Mouse (Mus musculus) hindbrain, embryonic 15.5 days (tissue): Measurements from ENCODE around the gene Med12l. TPM values are rescaled to one million over a fixed set of nuclear protein-coding genes. Genes with fewer than 3 reads are reported as not detected.

ENCODE experiments used
- ATAC-seq: fragments of 200-750 bp; cut with Nextera tagmentation; 2 replicates; pipeline ENCODE4 v1.8.0; 2017; ENCODE audit warnings: low read depth, moderate number of reproducible peaks, moderate TSS enrichment; ENCODE audit not compliant: low FRiP score
- H3K27ac ChIP-seq: fragments of 300-500 bp; sonication (generic); replicated peaks from 2 replicates; pipeline ENCODE4 v1.5.1; 2015; ENCODE audit warnings: mild to moderate bottlenecking, inconsistent platforms
- H3K27me3 ChIP-seq: fragments of 300-500 bp; sonication (generic); 2 replicates; pipeline ENCODE4 v1.6.1; 2015; ENCODE audit warnings: control low read depth, inconsistent platforms
- H3K36me3 ChIP-seq: fragments of 300-500 bp; sonication (generic); 2 replicates; pipeline ENCODE4 v1.6.1; 2015; ENCODE audit warnings: control low read depth, inconsistent platforms
- H3K4me1 ChIP-seq: fragments of 300-500 bp; sonication (generic); replicated peaks from 2 replicates; pipeline ENCODE4 v1.6.1; 2015; ENCODE audit warnings: control low read depth, inconsistent platforms
- H3K4me2 ChIP-seq: fragments of 300-500 bp; sonication (generic); 2 replicates; pipeline ENCODE4 v1.6.1; 2015; ENCODE audit warnings: moderate library complexity, mild to moderate bottlenecking, inconsistent platforms
- H3K4me3 ChIP-seq: fragments of 300-500 bp; sonication (generic); 2 replicates; pipeline ENCODE4 v1.5.1; 2015; ENCODE audit warnings: mild to moderate bottlenecking, inconsistent platforms
- H3K9ac ChIP-seq: fragments of 300-500 bp; sonication (generic); 2 replicates; pipeline ENCODE4 v1.6.1; 2015; ENCODE audit warnings: inconsistent platforms
- H3K9me3 ChIP-seq: fragments of 300-500 bp; sonication (generic); 2 replicates; pipeline ENCODE4 v1.6.1; 2016; ENCODE audit warnings: control low read depth, inconsistent platforms
- WGBS: fragments of 180-500 bp; shearing (Covaris S2); methylation state at CpG from one replicate; pipeline ENCODE4 v1.1.7; 2015; 5-methylcytosine and 5-hydroxymethylcytosine counted together
- polyA plus RNA-seq: library from polyadenylated mRNA; unstranded; fragments of >200 nt; fragmentation: Nextera tagmentation; extraction: Ambion mirVana; gene quantifications from 2 replicates; pipeline ENCODE4 v1.2.1, GENCODE M21; 2015

Med12l gene
- polyA plus RNA-seq, 1 experiment from 2014 or later, result 4.2 TPM

DNA sequence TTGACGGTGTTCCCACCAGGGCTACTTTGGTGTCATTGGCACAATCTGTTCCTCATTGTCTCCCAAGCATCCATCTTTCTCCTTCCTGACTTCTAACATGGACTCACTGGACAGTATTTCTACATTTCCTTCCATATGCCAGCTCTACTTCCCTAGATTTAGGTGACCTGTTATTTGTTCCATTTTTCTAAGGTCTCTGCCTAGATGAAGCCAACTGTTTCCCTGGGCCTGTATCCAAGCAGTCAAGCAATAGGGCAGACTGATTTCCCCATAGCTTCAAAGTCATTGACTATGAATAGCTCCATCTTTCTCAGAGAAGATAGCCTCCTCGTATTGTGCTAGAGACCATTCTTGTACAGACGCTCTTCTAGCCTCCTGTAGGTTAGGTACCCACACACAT is 12.0 kb upstream of the Med12l start:
- no peak for ATAC-seq
- Histone ChIP-seq H3K4me3 (no peak overlapping the region), H3K4me2 (no peak overlapping the region), H3K27ac (no peak overlapping the region), H3K27me3 (no peaks in the 10 kb centered on the region), H3K36me3 (no peaks in the 10 kb centered on the region), H3K9me3 (no peaks in the 10 kb centered on the region), H3K9ac (no peak overlapping the region), H3K4me1 (0 out of 2 replicates have a peak, but pooled peaks cover 2% of the 10 kb centered on the region)
- 87% methylated on average over 3 of the region's 3 CpGs for WGBS

DNA sequence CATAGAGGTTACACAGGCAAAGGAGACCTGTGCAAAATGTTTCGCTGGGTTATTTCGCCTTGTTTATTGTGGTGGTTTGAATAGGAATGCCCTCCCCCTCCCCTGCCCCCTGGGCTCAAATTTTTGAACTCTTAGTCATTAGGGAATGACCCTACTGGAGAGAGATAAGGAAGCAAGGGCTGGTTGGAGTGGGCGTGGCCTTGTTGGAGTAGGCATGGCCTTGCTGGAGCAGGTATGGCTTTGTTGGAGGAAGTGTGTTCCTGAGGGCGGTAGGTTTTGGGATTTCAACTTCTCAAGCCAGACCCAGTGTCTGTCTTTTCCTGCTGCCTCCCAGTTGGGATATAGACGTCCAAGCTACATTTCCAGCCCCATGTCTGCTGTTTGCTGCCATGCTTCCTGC is 1.9 kb upstream of the Med12l start:
- H3K4me2 ChIP-seq, result no peak overlapping the region
- H3K27me3 ChIP-seq, result no peaks in the 10 kb centered on the region
- H3K9me3 ChIP-seq, result no peaks in the 10 kb centered on the region
- ATAC-seq, result no peak
- H3K27ac ChIP-seq, result no peak overlapping the region
- H3K9ac ChIP-seq, result no peak overlapping the region
- no peak overlapping the region for H3K4me3 ChIP-seq
- WGBS, result 77% methylated on average over 5 of the region's 5 CpGs
- no peaks in the 10 kb centered on the region for H3K36me3 ChIP-seq
- peaks cover 22% of the 10 kb centered on the region for H3K4me1 ChIP-seq

DNA sequence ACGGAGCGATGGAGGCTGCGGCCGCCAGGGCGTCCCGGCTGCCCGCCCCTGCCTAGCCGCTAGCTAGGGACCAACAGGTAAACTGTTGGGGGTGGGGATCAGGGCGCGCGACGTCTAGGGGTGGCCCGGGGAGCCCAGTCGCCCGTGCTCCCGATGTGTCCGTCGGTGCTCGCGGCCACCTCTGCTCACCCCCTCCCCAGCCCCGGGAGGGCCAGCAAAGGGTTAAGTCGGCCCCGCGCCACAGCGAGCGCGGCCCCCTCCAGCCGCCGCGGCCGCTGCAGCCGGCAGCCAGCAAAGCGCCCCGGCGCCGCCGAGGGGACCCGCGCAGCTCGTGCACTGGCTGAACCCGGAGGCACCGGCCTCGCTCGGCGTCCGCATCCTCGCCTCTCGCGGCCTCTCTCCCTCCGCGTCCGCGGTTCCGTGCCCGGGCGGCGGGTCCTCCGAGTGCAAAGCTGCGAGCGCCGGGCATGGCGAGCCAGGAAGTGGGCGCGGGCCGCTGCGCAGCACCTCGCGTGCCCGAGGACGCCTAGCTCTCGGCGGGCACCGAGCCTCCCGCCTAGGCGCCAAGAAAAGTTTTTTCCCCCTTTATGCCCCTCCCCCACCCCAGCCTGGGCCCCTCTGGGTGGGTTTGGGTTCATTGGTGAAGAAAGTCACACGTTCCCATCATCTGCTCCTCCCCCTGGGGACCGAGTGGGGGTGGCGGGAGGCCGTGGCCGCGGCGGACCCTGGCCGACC is 538 bp downstream of the Med12l start:
- Histone ChIP-seq H3K36me3 (no peaks in the 10 kb centered on the region), H3K27me3 (no peaks in the 10 kb centered on the region), H3K4me3 (peak overlapping the region; percentile 67), H3K4me2 (peak overlapping the region; percentile 83), H3K9me3 (no peaks in the 10 kb centered on the region), H3K4me1 (peaks cover 22% of the 10 kb centered on the region), H3K27ac (peak overlapping the region; percentile 92), H3K9ac (peak overlapping the region; percentile 88)
- peak; percentile 75 for ATAC-seq
- WGBS, result under 1% methylated on average over 68 of the region's 83 CpGs

DNA sequence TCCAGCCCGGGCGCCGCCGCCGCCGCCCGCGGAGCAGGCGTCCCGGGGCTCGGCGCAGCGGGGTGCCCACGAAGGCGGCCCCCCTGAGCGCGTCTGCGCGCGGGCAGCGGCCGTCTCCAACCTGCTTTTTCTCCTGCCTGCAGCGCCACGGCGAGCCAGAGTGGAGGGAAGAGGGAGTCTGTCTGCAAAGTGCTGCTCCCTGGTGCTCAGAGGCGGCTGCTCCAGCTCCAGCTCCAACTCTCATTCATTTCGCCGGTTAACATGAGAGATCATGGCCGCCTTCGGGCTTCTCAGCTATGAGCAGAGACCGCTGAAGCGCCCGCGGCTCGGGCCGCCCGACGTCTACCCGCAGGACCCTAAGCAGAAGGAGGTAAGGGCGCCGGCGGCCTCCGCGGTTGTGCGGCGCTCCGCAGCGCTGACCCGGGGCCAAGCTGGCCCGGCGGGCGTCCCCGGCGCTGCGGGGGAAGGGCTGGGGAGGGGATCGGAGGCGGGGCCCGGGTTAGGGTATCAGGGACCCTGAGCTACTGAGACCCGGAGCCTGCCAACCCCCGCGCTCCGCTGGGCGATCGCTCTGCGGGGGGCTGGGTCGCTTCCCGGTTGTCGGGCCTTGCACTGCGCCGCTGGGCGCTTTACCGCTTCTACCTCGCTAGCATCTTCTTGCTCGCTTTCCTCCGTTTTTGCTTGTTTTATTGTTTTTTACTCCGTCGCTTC is 1.3 kb downstream of the Med12l start:
- H3K36me3 ChIP-seq, result no peaks in the 10 kb centered on the region
- H3K4me1 ChIP-seq, result peaks cover 22% of the 10 kb centered on the region
- no peaks in the 10 kb centered on the region for H3K27me3 ChIP-seq
- H3K9ac ChIP-seq, result peak overlapping the region; percentile 88
- peak overlapping the region; percentile 67 for H3K4me3 ChIP-seq
- ATAC-seq, result peak; percentile 89
- peak overlapping the region; percentile 83 for H3K4me2 ChIP-seq
- H3K27ac ChIP-seq, result peak overlapping the region; percentile 92
- no peaks in the 10 kb centered on the region for H3K9me3 ChIP-seq
- 1% methylated on average over 68 of the region's 77 CpGs for WGBS

DNA sequence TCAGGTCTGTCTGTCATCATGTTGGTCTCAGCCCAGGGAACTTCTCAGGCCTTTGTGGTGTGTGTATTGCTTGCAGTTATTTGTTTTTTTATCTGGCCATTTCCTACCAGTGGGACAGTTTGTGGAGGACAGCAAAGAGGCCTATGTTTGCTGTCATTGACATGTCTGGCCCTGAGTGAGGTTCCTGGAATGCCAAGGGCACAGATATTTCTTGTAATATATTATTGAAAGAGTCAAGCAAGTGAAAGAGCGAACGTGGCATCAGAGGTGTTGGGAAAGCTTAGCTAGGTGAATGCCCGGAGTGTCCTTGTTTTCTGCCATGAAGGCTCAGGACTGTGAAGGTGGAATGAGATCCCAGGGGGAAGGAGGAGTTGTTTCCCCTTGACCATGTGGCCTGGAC is 4.7 kb downstream of the Med12l start:
- no peak overlapping the region for H3K27ac ChIP-seq
- H3K27me3 ChIP-seq, result no peaks in the 10 kb centered on the region
- H3K9ac ChIP-seq, result no peak overlapping the region
- H3K9me3 ChIP-seq, result no peaks in the 10 kb centered on the region
- no peak for ATAC-seq
- H3K36me3 ChIP-seq, result no peaks in the 10 kb centered on the region
- no peak overlapping the region for H3K4me2 ChIP-seq
- H3K4me1 ChIP-seq, result peaks cover 14% of the 10 kb centered on the region
- H3K4me3 ChIP-seq, result no peak overlapping the region
- 94% methylated on average over 3 of the region's 3 CpGs for WGBS

DNA sequence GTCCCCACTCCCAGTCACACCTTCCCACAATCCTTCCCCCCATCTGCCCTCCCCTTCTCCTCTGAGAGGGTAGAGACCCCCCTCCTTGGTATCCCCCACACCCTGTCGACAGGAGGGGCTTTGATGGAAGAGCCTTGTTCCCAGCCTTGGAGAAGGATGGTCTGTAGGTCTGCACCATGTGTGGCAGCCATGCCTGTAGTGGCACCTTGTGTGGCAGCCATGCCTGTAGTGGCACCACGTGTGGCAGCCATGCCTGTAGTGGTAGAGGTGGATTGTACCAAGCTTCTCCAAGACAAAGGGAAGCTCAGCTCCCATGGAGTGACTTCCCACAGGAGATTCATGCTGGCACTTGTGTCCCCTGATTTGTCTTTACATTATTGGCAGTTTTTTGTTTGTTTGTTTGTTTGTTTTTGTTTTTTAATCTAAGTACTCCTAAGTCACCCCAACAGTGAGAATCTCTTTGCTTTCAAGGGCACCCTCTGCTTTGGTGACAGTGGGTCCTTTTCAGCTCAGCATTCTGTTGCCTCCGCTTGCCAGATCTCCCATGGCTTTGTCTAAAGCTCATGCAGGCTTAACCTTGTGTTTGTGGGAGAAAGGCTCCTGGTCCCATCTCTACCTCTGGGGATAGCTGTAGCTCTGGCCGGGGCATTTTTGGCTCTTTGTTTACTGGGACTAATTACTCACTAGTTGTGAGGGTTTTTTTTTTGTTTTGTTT is 10.2 kb downstream of the Med12l start:
- WGBS, result 65% methylated on average over 4 of the region's 4 CpGs
- no peak overlapping the region for H3K4me2 ChIP-seq
- H3K4me3 ChIP-seq, result no peak overlapping the region
- H3K27ac ChIP-seq, result no peak overlapping the region
- 0 out of 2 replicates have a peak, but pooled peaks cover 5% of the 10 kb centered on the region for H3K4me1 ChIP-seq
- H3K9me3 ChIP-seq, result no peaks in the 10 kb centered on the region
- H3K27me3 ChIP-seq, result no peaks in the 10 kb centered on the region
- no peak for ATAC-seq
- no peaks in the 10 kb centered on the region for H3K36me3 ChIP-seq
- no peak overlapping the region for H3K9ac ChIP-seq

DNA sequence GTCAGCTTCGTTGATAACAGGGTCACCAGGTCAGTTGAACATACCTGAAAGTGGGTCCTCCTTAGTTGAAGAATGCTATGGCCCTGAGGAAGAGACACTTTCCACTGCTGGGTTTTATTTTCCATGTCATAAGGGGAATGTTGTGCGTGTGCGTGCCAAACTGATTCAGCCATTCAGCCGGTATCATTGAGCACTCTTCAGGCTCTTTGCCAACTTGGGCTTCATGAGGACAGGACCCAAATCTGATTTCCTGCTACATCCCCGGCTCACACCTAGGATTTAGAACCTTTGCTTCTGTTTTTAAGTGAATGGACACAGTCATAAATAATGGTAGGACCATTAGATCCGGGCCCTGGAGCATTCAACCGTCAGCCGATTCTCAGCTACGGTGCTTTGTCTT is 10.9 kb downstream of the Med12l start:
- WGBS, result 80% methylated on average over 9 of the region's 9 CpGs
- Histone ChIP-seq H3K27ac (no peak overlapping the region), H3K4me1 (0 out of 2 replicates have a peak, but pooled peaks cover 10% of the 10 kb centered on the region), H3K9ac (no peak overlapping the region), H3K4me2 (no peak overlapping the region), H3K4me3 (no peak overlapping the region), H3K27me3 (no peaks in the 10 kb centered on the region), H3K9me3 (no peaks in the 10 kb centered on the region), H3K36me3 (no peaks in the 10 kb centered on the region)
- no peak for ATAC-seq

DNA sequence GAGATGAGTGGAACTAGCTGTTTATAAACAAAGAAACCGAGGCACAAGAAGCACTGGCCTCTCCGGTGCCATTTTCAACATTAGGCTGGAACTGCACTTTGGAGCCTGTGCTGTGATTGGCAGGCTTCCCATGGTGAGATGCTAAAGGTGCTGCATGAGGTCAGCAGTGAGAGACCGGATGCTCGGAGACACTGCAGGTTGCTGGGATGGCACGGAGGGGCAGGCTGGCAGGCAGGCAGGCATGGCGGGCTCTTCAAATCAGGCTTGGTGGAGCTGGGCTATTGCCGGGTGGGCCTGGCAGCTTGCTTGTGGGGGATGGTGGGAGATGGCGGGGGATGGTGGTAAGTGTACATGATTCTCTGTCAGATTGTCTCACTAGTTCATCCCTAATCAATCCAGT is 15.6 kb downstream of the Med12l start:
- Histone ChIP-seq H3K4me1 (0 out of 2 replicates have a peak, but pooled peaks cover 6% of the 10 kb centered on the region), H3K27ac (no peak overlapping the region), H3K9ac (no peak overlapping the region), H3K27me3 (no peaks in the 10 kb centered on the region), H3K4me3 (no peak overlapping the region), H3K4me2 (peak overlapping the region; percentile 21; the same call in 1 of the 2 replicates), H3K36me3 (no peaks in the 10 kb centered on the region), H3K9me3 (no peaks in the 10 kb centered on the region)
- ATAC-seq, result peak; percentile 49; the same call in 1 of the 2 replicates
- WGBS, result 43% methylated on average over 8 of the region's 8 CpGs

DNA sequence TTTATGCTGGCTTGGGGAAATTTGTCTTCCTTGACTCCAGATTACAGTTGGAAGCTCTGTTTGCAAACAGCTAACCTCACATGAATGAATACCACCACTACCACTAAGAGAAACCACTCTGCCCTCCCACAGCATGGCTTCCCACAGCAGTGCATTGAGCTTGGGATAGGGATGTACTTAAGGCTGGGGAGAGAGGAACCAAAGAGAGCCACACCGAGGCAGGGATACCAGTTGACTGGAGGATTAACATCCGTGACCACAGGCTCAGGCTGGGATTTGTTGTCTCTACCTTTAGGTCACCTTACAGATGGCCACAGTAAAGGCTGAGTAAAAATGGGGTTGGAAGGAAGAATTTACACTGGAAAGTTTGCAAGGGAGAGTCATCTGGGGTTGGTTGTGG is 16.6 kb downstream of the Med12l start:
- Histone ChIP-seq H3K27me3 (no peaks in the 10 kb centered on the region), H3K27ac (no peak overlapping the region), H3K36me3 (no peaks in the 10 kb centered on the region), H3K4me1 (0 out of 2 replicates have a peak, but pooled peaks cover 6% of the 10 kb centered on the region), H3K9me3 (no peaks in the 10 kb centered on the region), H3K4me2 (no peak overlapping the region), H3K9ac (no peak overlapping the region), H3K4me3 (no peak overlapping the region)
- no peak for ATAC-seq
- WGBS, result 79% methylated on average over 2 of the region's 2 CpGs

DNA sequence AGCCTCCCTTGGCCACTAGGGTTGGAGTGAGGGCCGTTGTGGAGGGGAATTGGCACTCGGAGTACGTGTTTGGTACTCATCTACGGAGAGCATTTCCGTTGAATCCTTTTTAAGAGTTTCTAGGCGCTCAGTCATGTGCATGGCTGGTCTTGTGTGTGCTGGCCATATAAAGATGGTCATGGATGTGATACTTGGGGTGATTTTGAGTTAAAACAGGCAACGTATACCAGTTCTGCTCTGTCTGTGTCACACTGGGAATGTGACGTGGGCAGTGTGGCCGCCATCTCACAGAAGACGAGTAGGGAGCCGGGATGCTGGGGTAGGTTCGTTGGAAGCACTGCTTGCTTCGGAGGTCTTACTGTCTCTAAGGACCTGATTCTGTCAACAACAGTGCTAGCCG is 17.3 kb downstream of the Med12l start:
- H3K27ac ChIP-seq, result no peak overlapping the region
- no peak overlapping the region for H3K4me2 ChIP-seq
- H3K4me1 ChIP-seq, result 0 out of 2 replicates have a peak, but pooled peaks cover 6% of the 10 kb centered on the region
- no peaks in the 10 kb centered on the region for H3K9me3 ChIP-seq
- H3K9ac ChIP-seq, result no peak overlapping the region
- H3K27me3 ChIP-seq, result no peaks in the 10 kb centered on the region
- no peak for ATAC-seq
- H3K4me3 ChIP-seq, result no peak overlapping the region
- no peaks in the 10 kb centered on the region for H3K36me3 ChIP-seq
- 95% methylated on average over 14 of the region's 14 CpGs for WGBS

DNA sequence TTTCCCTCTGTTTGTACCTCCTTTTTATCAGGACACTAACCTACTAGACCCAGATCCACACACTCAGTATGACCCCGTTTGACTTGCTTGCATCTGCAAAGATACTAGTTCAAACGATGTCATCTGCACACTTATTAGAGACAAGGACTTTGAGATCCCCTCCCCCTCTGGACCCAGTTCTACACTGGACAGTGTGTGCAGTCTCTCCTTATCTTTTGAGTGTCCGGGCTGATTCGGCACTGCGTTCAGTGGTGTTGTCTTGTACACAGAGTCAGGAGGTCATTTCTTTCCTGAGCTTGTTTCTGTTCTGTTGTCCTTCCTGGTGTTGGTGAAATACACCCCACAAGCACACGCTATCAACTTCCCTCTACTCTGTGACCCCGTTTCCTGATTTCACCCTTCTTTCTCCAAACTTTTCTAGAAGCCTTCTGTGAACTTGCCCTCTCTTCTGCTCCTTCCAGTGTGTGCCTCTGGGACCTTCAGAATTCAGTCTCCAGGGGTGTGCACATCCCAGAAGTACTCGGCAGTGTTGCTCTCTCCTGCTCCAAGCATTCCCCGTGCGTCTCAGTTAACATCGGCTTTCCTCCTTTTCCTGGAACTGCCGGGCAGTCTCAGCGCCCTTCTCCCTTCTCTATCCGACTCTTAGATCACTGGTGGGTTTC is 19.0 kb downstream of the Med12l start:
- H3K9me3 ChIP-seq, result no peaks in the 10 kb centered on the region
- H3K27ac ChIP-seq, result no peak overlapping the region
- no peak overlapping the region for H3K4me3 ChIP-seq
- H3K9ac ChIP-seq, result no peak overlapping the region
- H3K4me2 ChIP-seq, result no peak overlapping the region
- 0 out of 2 replicates have a peak, but pooled peaks cover 6% of the 10 kb centered on the region for H3K4me1 ChIP-seq
- H3K36me3 ChIP-seq, result no peaks in the 10 kb centered on the region
- WGBS, result 79% methylated on average over 14 of the region's 14 CpGs
- no peaks in the 10 kb centered on the region for H3K27me3 ChIP-seq
- no peak for ATAC-seq
